Mouse (Mus musculus) stomach, embryonic 16.5 days (tissue): ENCODE measurements around the gene Ripply2. TPM values are rescaled to one million over a fixed set of nuclear protein-coding genes. Genes with fewer than 3 reads are reported as not detected.

Source experiments
- ATAC-seq: fragments of 200-750 bp; cut with Nextera tagmentation; 2 replicates; pipeline ENCODE4 v1.8.0; 2017; ENCODE audit warnings: moderate number of reproducible peaks, moderate TSS enrichment; ENCODE audit not compliant: insufficient read depth, low FRiP score
- H3K27ac ChIP-seq: fragments of 300-500 bp; sonication (generic); 2 replicates; pipeline ENCODE4 v1.5.1; 2014; ENCODE audit warnings: low read length
- H3K27me3 ChIP-seq: fragments of 300-500 bp; sonication (generic); 2 replicates; pipeline ENCODE4 v1.6.1; 2014; ENCODE audit warnings: low read length, control low read depth, mixed read lengths; ENCODE audit not compliant: control insufficient read depth, insufficient read depth
- H3K36me3 ChIP-seq: fragments of 300-500 bp; sonication (generic); 2 replicates; pipeline ENCODE4 v1.6.1; 2014; ENCODE audit warnings: low read length; ENCODE audit not compliant: control insufficient read depth, insufficient read depth
- H3K4me1 ChIP-seq: fragments of 300-500 bp; sonication (generic); 2 replicates; pipeline ENCODE4 v1.6.1; 2014; ENCODE audit warnings: low read length, control low read depth, mixed read lengths; ENCODE audit not compliant: control insufficient read depth, insufficient read depth
- H3K4me2 ChIP-seq: fragments of 300-500 bp; sonication (generic); 2 replicates; pipeline ENCODE4 v1.6.1; 2014; ENCODE audit warnings: low read depth, low read length, mixed read lengths
- H3K4me3 ChIP-seq: fragments of 300-500 bp; sonication (generic); replicated peaks from 2 replicates; pipeline ENCODE4 v1.5.1; 2014; ENCODE audit warnings: mild to moderate bottlenecking, low read length
- H3K9ac ChIP-seq: fragments of 300-500 bp; sonication (generic); 2 replicates; pipeline ENCODE4 v1.6.1; 2014; ENCODE audit warnings: low read length
- H3K9me3 ChIP-seq: fragments of 300-500 bp; sonication (generic); replicated peaks from 2 replicates; pipeline ENCODE4 v1.6.1; 2016; ENCODE audit warnings: low read length, control low read depth; ENCODE audit not compliant: control insufficient read depth
- WGBS: fragments of 180-500 bp; shearing (Covaris S2); extraction: QIAGEN DNeasy Blood & Tissue Kit; methylation state at CpG from one replicate; pipeline ENCODE4 v1.1.7; 2014; 5-methylcytosine and 5-hydroxymethylcytosine counted together
- polyA plus RNA-seq: library from polyadenylated mRNA; unstranded; fragments of >200 nt; fragmentation: Nextera tagmentation; extraction: Ambion mirVana; gene quantifications from 2 replicates; pipeline ENCODE4 v1.2.1, GENCODE M21; 2015

Ripply2 gene
- polyA plus RNA-seq, 1 experiment from 2014 or later = 0.31 TPM

DNA sequence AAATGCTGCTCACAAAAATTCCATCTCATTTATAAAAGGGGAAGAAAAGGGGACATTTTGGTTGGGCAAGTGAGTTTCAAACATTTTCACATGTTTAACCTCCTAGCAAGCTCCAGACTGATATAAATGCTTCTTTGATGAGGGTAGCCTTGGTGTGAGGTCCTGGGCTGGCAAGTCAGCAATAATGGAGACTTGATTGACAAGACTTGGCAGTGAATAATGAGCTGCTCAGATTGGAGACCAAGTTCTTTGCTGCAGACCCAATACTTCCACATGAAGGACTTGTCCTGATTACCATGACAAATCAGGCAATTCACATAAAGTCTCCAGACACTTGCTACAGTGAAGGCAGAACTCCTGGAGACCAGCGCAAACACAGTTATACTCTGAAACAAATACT is 6.4 kb upstream of the Ripply2 start:
- no peaks in the 10 kb centered on the region for H3K9me3 ChIP-seq
- no peaks in the 10 kb centered on the region for H3K4me1 ChIP-seq
- no peak overlapping the region for H3K27ac ChIP-seq
- H3K9ac ChIP-seq = no peak overlapping the region
- 88% methylated on average over 1 of the region's 1 CpGs for WGBS
- H3K36me3 ChIP-seq = no peaks in the 10 kb centered on the region
- H3K27me3 ChIP-seq = peaks cover 8% of the 10 kb centered on the region
- H3K4me2 ChIP-seq = no peak overlapping the region
- no peak overlapping the region for H3K4me3 ChIP-seq
- ATAC-seq = no peak

DNA sequence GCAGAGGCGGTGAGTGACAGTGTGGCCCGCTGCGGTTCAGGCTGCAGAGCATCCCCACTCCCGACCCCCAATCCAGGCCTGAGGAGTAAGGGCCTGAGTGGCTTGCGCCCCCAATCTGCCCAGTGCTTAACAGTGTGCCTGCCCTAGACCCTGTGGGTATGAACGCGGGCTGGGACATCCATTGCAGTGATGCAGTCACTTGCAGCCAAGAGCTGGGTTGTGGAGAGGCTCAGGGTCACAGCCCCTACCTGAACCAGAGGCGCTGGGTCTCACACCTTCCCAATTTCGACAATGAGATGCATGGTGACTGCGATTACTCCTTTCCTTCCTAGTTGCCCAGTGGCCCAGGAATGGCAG is 579 bp downstream of the Ripply2 start:
- H3K9me3 ChIP-seq = no peaks in the 10 kb centered on the region
- H3K4me3 ChIP-seq = peak overlapping the region; percentile 42
- no peak for ATAC-seq
- no peak overlapping the region for H3K27ac ChIP-seq
- H3K9ac ChIP-seq = no peak overlapping the region
- H3K4me2 ChIP-seq = peak overlapping the region; percentile 66; the same call in 1 of the 2 replicates
- no peaks in the 10 kb centered on the region for H3K36me3 ChIP-seq
- peaks cover 46% of the 10 kb centered on the region for H3K27me3 ChIP-seq
- WGBS = 5% methylated on average over 10 of the region's 10 CpGs
- peaks cover 8% of the 10 kb centered on the region for H3K4me1 ChIP-seq

GRCm38 (mm10) chr9:87021778-87022523 is 6.6 kb downstream of the Ripply2 start, which contains the start of gene Cyb5r4:
Cyb5r4 (plus strand) TSS chr9:87022014.
- H3K4me3 ChIP-seq = peak within 1 kb of the TSS; percentile 86
- H3K9ac ChIP-seq = peak within 1 kb of the TSS; percentile 92
- H3K9me3 ChIP-seq = no peaks in the 10 kb centered on the region
- peaks cover 9% of the 10 kb centered on the region for H3K27me3 ChIP-seq
- H3K4me1 ChIP-seq = peaks cover 8% of the 10 kb centered on the region; the same call in 1 of the 2 replicates
- H3K4me2 ChIP-seq = peak within 1 kb of the TSS; percentile 69
- WGBS = under 1% methylated on average over 52 of the region's 52 CpGs
- ATAC-seq = peak; percentile 100
- H3K36me3 ChIP-seq = no peaks in the 10 kb centered on the region
- peak within 1 kb of the TSS; percentile 84 for H3K27ac ChIP-seq

DNA sequence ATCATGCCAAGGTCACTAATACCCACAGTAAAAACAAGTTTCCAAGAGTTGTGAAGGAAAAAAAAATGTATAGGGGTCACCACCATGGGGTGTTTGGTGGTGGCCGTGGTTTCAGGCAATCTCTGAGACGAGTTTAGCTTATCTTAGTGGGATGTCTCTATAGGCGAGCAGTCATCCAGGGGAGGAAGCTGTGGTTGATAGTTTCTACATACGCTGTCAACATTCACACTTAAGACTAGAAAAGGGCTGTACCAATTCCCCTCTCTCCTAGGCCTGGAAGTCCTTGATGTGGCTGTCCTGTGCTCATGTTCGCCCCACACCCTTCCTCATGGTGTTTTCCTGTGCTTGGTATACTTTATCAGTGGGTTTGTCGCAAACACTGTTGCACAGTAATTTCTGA is 10.4 kb downstream of the Ripply2 start:
- WGBS = 68% methylated on average over 6 of the region's 6 CpGs

GRCm38 (mm10) chr9:87027423-87028084 is 12.2 kb downstream of the Ripply2 start:
- Histone ChIP-seq H3K4me1 (peaks cover 5% of the 10 kb centered on the region; the same call in 1 of the 2 replicates), H3K9ac (no peak overlapping the region), H3K27ac (no peak overlapping the region), H3K4me2 (no peak overlapping the region), H3K9me3 (no peaks in the 10 kb centered on the region), H3K36me3 (no peaks in the 10 kb centered on the region), H3K27me3 (no peaks in the 10 kb centered on the region), H3K4me3 (no peak overlapping the region)
- WGBS = 45% methylated on average over 8 of the region's 8 CpGs
- ATAC-seq = no peak

More for the DNA sequence above, 10.4 kb downstream of the Ripply2 start:
- peaks cover 8% of the 10 kb centered on the region; the same call in 1 of the 2 replicates for H3K4me1 ChIP-seq
- no peaks in the 10 kb centered on the region for H3K36me3 ChIP-seq
- H3K9ac ChIP-seq = no peak overlapping the region
- H3K4me3 ChIP-seq = no peak overlapping the region
- no peak for ATAC-seq
- H3K27me3 ChIP-seq = no peaks in the 10 kb centered on the region
- no peak overlapping the region for H3K27ac ChIP-seq
- H3K9me3 ChIP-seq = no peaks in the 10 kb centered on the region
- no peak overlapping the region for H3K4me2 ChIP-seq

GRCm38 (mm10) chr9:87032196-87032595 is 16.9 kb downstream of the Ripply2 start:
- Histone ChIP-seq H3K9ac (no peak overlapping the region), H3K4me1 (no peaks in the 10 kb centered on the region)
- no peak for ATAC-seq

GRCm38 (mm10) chr9:87034831-87035580 is 19.7 kb downstream of the Ripply2 start:
- Histone ChIP-seq H3K36me3 (no peaks in the 10 kb centered on the region), H3K27ac (no peak overlapping the region), H3K9ac (no peak overlapping the region), H3K4me2 (no peak overlapping the region), H3K27me3 (no peaks in the 10 kb centered on the region), H3K9me3 (no peaks in the 10 kb centered on the region), H3K4me1 (no peaks in the 10 kb centered on the region), H3K4me3 (no peak overlapping the region)
- 39% methylated on average over 2 of the region's 2 CpGs for WGBS
- ATAC-seq = no peak

More at GRCm38 (mm10) chr9:87032196-87032595, 16.9 kb downstream of the Ripply2 start:
- no peak overlapping the region for H3K27ac ChIP-seq
- no peak overlapping the region for H3K4me3 ChIP-seq
- no peaks in the 10 kb centered on the region for H3K36me3 ChIP-seq
- H3K4me2 ChIP-seq = no peak overlapping the region
- no peaks in the 10 kb centered on the region for H3K9me3 ChIP-seq
- 82% methylated on average over 4 of the region's 4 CpGs for WGBS
- H3K27me3 ChIP-seq = no peaks in the 10 kb centered on the region

DNA sequence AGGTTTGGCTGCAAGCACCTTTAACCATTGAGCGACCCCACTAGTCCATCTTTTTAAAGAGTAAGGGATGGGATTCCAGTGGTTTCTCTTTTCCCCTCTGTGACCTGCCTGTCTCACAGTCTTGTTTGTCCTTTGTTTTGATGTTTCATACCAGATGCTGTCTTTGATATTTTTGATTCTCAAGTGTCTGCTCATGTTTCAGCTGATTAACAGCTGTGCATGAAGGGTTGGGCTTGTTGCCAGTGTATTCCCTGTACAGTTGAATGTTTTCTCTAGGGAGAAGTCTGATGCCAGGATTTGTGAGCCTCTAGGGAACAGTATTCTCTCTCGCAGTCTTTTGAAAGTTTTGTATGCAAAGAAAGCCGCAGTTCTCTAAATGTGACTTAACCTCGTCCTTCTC is 34.1 kb downstream of the Ripply2 start:
- no peak for ATAC-seq
- no peak overlapping the region for H3K4me2 ChIP-seq
- no peak overlapping the region for H3K4me3 ChIP-seq
- 79% methylated on average over 4 of the region's 4 CpGs for WGBS
- no peak overlapping the region for H3K9ac ChIP-seq
- H3K27ac ChIP-seq = no peak overlapping the region
- H3K27me3 ChIP-seq = no peaks in the 10 kb centered on the region
- no peaks in the 10 kb centered on the region for H3K36me3 ChIP-seq
- H3K9me3 ChIP-seq = no peaks in the 10 kb centered on the region
- H3K4me1 ChIP-seq = no peaks in the 10 kb centered on the region
